Mouse (Mus musculus) heart, adult 11 months (tissue): ENCODE results near the gene Bsdc1.
A peak's percentile ranks its signal among the peaks of the same experiment; 100 is the strongest.
"Not testable (repeated sequence)": the region's sequence is repeated elsewhere in the genome, so short reads cannot be mapped to it uniquely, and the experiment has no call there.

Experiments
- DNase-seq: peaks from one replicate; pipeline ENCODE4 v3.0.0; 2022

Gene Bsdc1

GRCm38 (mm10) chr4:129513891-129514290, 52.5 kb downstream of the Bsdc1 start:
- no peak for DNase-seq

GRCm38 (mm10) chr4:129514300-129514898, 53.0 kb downstream of the Bsdc1 start:
- peak; percentile 97 for DNase-seq

GRCm38 (mm10) chr4:129516925-129517324, 55.5 kb downstream of the Bsdc1 start:
- no peak for DNase-seq

- no peak for DNase-seq
These were observed 57.1 kb downstream of the Bsdc1 start for GRCm38 (mm10) chr4:129518519-129518918.

GRCm38 (mm10) chr4:129525338-129525737, 64.0 kb downstream of the Bsdc1 start:
- DNase-seq, result no peak

- DNase-seq, result no peak
These were observed 64.5 kb downstream of the Bsdc1 start for GRCm38 (mm10) chr4:129525889-129526288.

- DNase-seq, result not testable (repeated sequence)
These were observed 67.5 kb downstream of the Bsdc1 start for GRCm38 (mm10) chr4:129528901-129529300.
